Mouse (Mus musculus) myocyte (in vitro differentiated cells): Measurements from ENCODE around the gene Gm28308. TPM values are rescaled to one million over a fixed set of nuclear protein-coding genes. Genes with fewer than 3 reads are reported as not detected.

Experiments used
- H3K27me3 ChIP-seq: one replicate; pipeline ENCODE4 v1.6.1; 2011; ENCODE audit not compliant: control insufficient read depth, insufficient read depth, insufficient read length
- H3K36me3 ChIP-seq: one replicate; pipeline ENCODE4 v1.6.1; 2011; ENCODE audit not compliant: control insufficient read depth, insufficient read depth
- H3K4me2 ChIP-seq: one replicate; pipeline ENCODE4 v1.6.1; 2011; ENCODE audit warnings: low read depth, control low read depth
- H3K4me3 ChIP-seq: one replicate; pipeline ENCODE4 v1.5.1; 2011; ENCODE audit warnings: mild to moderate bottlenecking, control low read depth, moderate library complexity
- H3K79me2 ChIP-seq: one replicate; pipeline ENCODE4 v1.6.1; 2011; ENCODE audit not compliant: control insufficient read depth, insufficient read depth
- H3ac ChIP-seq: one replicate; pipeline ENCODE4 v1.6.1; 2011; ENCODE audit not compliant: control insufficient read depth, insufficient read length
- CEBPB ChIP-seq: IDR thresholded peaks from 2 replicates; pipeline ENCODE4 v1.6.1; 2011; ENCODE audit warnings: mild to moderate bottlenecking, moderate library complexity; ENCODE audit not compliant: poor library complexity, insufficient read depth, severe bottlenecking
- E2F4 ChIP-seq: IDR thresholded peaks from one replicate; pipeline ENCODE4 v1.6.1; 2011; ENCODE audit warnings: mild to moderate bottlenecking, control low read depth, moderate library complexity; ENCODE audit not compliant: insufficient read depth
- MAX ChIP-seq: IDR thresholded peaks from one replicate; pipeline ENCODE4 v1.6.1; 2011; ENCODE audit warnings: low read depth, mild to moderate bottlenecking, control low read depth
- MYOD1 ChIP-seq, 3 experiments: IDR thresholded peaks; one replicate each; pipeline ENCODE4 v1.6.1; 2011; ENCODE audit warnings: control low read depth in 2 of 3, low read depth in 2 of 3, mild to moderate bottlenecking in 2 of 3, moderate library complexity in 1 of 3; ENCODE audit not compliant: insufficient read length in 2 of 3, control insufficient read depth in 1 of 3
- MYOG ChIP-seq, 3 experiments: IDR thresholded peaks; one replicate each; pipeline ENCODE4 v1.6.1; 2011; ENCODE audit warnings: control low read depth in 2 of 3, low read depth in 2 of 3, mild to moderate bottlenecking in 2 of 3; ENCODE audit not compliant: insufficient read length in 2 of 3, control insufficient read depth in 1 of 3, insufficient read depth in 1 of 3
- POLR2A ChIP-seq: IDR thresholded peaks from one replicate; pipeline ENCODE4 v1.6.1; 2011; ENCODE audit warnings: low read depth, mild to moderate bottlenecking, control low read depth, moderate library complexity; ENCODE audit not compliant: insufficient read length
- POLR2AphosphoS2 ChIP-seq: IDR thresholded peaks from one replicate; pipeline ENCODE4 v1.6.1; 2011; ENCODE audit warnings: low read depth, control low read depth; ENCODE audit not compliant: insufficient read length
- REST ChIP-seq: IDR thresholded peaks from one replicate; pipeline ENCODE4 v1.6.1; 2011; ENCODE audit warnings: mild to moderate bottlenecking, control low read depth, moderate library complexity; ENCODE audit not compliant: insufficient read depth, insufficient read length
- SRF ChIP-seq: IDR thresholded peaks from one replicate; pipeline ENCODE4 v1.6.1; 2011; ENCODE audit warnings: low read depth; ENCODE audit not compliant: control insufficient read depth, insufficient read length
- TCF12 ChIP-seq: IDR thresholded peaks from one replicate; pipeline ENCODE4 v1.6.1; 2011; ENCODE audit warnings: mild to moderate bottlenecking, control low read depth; ENCODE audit not compliant: poor library complexity, insufficient read depth, severe bottlenecking
- TCF3 ChIP-seq: IDR thresholded peaks from one replicate; pipeline ENCODE4 v1.6.1; 2011; ENCODE audit warnings: low read depth, control low read depth; ENCODE audit not compliant: insufficient read length
- USF1 ChIP-seq: IDR thresholded peaks from one replicate; pipeline ENCODE4 v1.6.1; 2011; ENCODE audit warnings: low read depth, mild to moderate bottlenecking, control low read depth, moderate library complexity
- polyA plus RNA-seq: library from polyadenylated mRNA; unstranded; fragments of >200 nt; fragmentation: generic; extraction: Trizol; gene quantifications from one replicate; pipeline ENCODE4 v1.2.1, GENCODE M21; 2012; ENCODE audit warnings: missing spikeins

Gm28308 gene
- polyA plus RNA-seq, 1 experiment: 0.52 TPM

GRCm38 (mm10) chr6:52238976-52239375 is 25.8 kb upstream of the Gm28308 start:
- Histone ChIP-seq H3K79me2 (peaks cover 66% of the 10 kb centered on the region), H3ac (no peak overlapping the region), H3K36me3 (no peaks in the 10 kb centered on the region), H3K27me3 (no peaks in the 10 kb centered on the region), H3K4me3 (peak overlapping the region; percentile 86), H3K4me2 (peak overlapping the region; percentile 79)
- TF ChIP-seq MYOG (IDR thresholded peaks at IDR 0.05; ENCODE audit: control insufficient read depth in 1 of 3, insufficient read depth in 1 of 3, insufficient read length in 2 of 3, low read depth in 2 of 3): no peak
- no peak for TF ChIP-seq MYOD1 (IDR thresholded peaks at IDR 0.05; ENCODE audit: control insufficient read depth in 1 of 3, insufficient read length in 2 of 3, low read depth in 2 of 3)
- no peak for TF ChIP-seq REST
- TF ChIP-seq MAX: no peak
- no peak for TF ChIP-seq TCF3
- no peak for TF ChIP-seq POLR2A

DNA sequence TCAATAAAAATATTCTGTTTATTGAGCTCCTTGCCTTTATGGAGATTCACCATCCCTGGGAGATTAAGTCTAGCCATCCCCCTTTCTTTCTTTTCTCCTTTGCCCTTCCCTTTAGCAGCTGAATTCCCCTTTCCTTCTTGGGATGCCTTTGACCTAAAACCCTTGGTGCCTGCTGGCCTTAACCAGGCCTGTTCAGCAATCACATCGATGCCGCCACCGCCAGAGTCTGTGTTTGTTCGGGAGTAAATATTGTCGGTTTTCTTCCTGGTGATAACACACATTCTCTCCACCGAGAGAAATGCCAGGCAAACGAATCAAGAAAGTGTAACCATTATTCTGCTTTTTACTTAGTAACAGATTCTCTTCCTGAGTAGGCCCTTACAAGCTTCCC is 25.0 kb upstream of the Gm28308 start:
- H3K36me3 ChIP-seq: no peaks in the 10 kb centered on the region
- H3K79me2 ChIP-seq: peaks cover 67% of the 10 kb centered on the region
- H3K4me2 ChIP-seq: peak overlapping the region; percentile 79
- H3K4me3 ChIP-seq: peak overlapping the region; percentile 86
- no peak overlapping the region for H3ac ChIP-seq
- H3K27me3 ChIP-seq: no peaks in the 10 kb centered on the region
- TF ChIP-seq POLR2A (no peak), CEBPB (no peak), POLR2AphosphoS2 (no peak), TCF12 (no peak)

GRCm38 (mm10) chr6:52237346-52238154 is 24.4 kb upstream of the Gm28308 start:
- H3K36me3 ChIP-seq: no peaks in the 10 kb centered on the region
- TF ChIP-seq MAX: no peak
- TF ChIP-seq MYOG (IDR thresholded peaks at IDR 0.05; ENCODE audit: control insufficient read depth in 1 of 3, insufficient read depth in 1 of 3, insufficient read length in 2 of 3, low read depth in 2 of 3): no peak
- no peak for TF ChIP-seq TCF3
- no peak for TF ChIP-seq REST
- TF ChIP-seq USF1: no peak
- TF ChIP-seq POLR2AphosphoS2: no peak
- no peak for TF ChIP-seq E2F4
- no peak for TF ChIP-seq CEBPB
- no peak for TF ChIP-seq POLR2A
- TF ChIP-seq SRF: no peak
- peaks cover 73% of the 10 kb centered on the region for H3K79me2 ChIP-seq
- peak overlapping the region; percentile 79 for H3K4me2 ChIP-seq
- no peaks in the 10 kb centered on the region for H3K27me3 ChIP-seq
- peak overlapping the region; percentile 86 for H3K4me3 ChIP-seq
- no peak overlapping the region for H3ac ChIP-seq

- H3K4me3 ChIP-seq: peak overlapping the region; percentile 86
- H3ac ChIP-seq: no peak overlapping the region
- H3K27me3 ChIP-seq: no peaks in the 10 kb centered on the region
- TF ChIP-seq MAX (no peak), REST (no peak), TCF12 (no peak), POLR2A (no peak), TCF3 (no peak), E2F4 (no peak), MYOG (IDR thresholded peaks at IDR 0.05; ENCODE audit: control insufficient read depth in 1 of 3, insufficient read depth in 1 of 3, insufficient read length in 2 of 3, low read depth in 2 of 3) (no peak), MYOD1 (IDR thresholded peaks at IDR 0.05; ENCODE audit: control insufficient read depth in 1 of 3, insufficient read length in 2 of 3, low read depth in 2 of 3) (no peak)
- H3K4me2 ChIP-seq: peak overlapping the region; percentile 79
- H3K36me3 ChIP-seq: no peaks in the 10 kb centered on the region
- H3K79me2 ChIP-seq: peaks cover 78% of the 10 kb centered on the region
Measured at GRCm38 (mm10) chr6:52236806-52237205, 23.7 kb upstream of the Gm28308 start.

DNA sequence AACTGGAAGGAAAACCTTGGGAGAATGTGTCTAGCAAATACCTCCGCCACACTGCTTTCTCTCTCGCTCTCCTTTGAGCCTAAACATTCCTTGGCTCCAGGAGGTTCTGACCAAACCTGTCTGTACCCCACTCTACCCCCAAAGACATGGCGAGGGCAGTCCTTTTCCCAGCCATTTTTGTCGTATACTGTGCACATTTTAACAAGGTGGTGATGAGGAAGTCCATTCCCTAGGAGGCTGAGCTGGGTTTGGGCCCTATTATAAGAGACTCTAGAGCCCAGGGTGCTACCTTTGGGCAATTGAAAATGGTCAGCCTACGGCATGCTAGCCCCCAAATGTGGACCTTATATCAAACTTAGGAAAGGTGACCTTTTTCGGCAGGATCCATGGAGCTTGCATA is 22.7 kb upstream of the Gm28308 start:
- no peak overlapping the region for H3K4me3 ChIP-seq
- no peaks in the 10 kb centered on the region for H3K27me3 ChIP-seq
- H3K4me2 ChIP-seq: peak overlapping the region; percentile 79
- no peak overlapping the region for H3ac ChIP-seq
- no peak for TF ChIP-seq MAX
- no peak for TF ChIP-seq CEBPB
- no peak for TF ChIP-seq TCF3
- no peak for TF ChIP-seq MYOG (IDR thresholded peaks at IDR 0.05; ENCODE audit: control insufficient read depth in 1 of 3, insufficient read depth in 1 of 3, insufficient read length in 2 of 3, low read depth in 2 of 3)
- TF ChIP-seq TCF12: no peak
- no peak for TF ChIP-seq POLR2A
- no peak for TF ChIP-seq MYOD1 (IDR thresholded peaks at IDR 0.05; ENCODE audit: control insufficient read depth in 1 of 3, insufficient read length in 2 of 3, low read depth in 2 of 3)
- no peak for TF ChIP-seq REST
- TF ChIP-seq USF1: no peak
- TF ChIP-seq POLR2AphosphoS2: no peak
- TF ChIP-seq E2F4: no peak
- TF ChIP-seq SRF: no peak
- no peaks in the 10 kb centered on the region for H3K36me3 ChIP-seq
- peaks cover 87% of the 10 kb centered on the region for H3K79me2 ChIP-seq
